Mouse (Mus musculus) yolk sac, embryonic 10.5 days (tissue): ENCODE measurements at regions not wholly inside any gene's neighbourhood (a gene's known extent, or its start where the extent isn't known, plus 50 kb on each side); places are given as distances from the start of the nearest gene placed in this dataset.
A peak's percentile ranks its signal among the peaks of the same experiment; 100 is the strongest.

Source experiments
- DNase-seq: peaks from one replicate; pipeline ENCODE4 v3.0.0-alpha.2; 2017; ENCODE audit warnings: low spot score

DNA sequence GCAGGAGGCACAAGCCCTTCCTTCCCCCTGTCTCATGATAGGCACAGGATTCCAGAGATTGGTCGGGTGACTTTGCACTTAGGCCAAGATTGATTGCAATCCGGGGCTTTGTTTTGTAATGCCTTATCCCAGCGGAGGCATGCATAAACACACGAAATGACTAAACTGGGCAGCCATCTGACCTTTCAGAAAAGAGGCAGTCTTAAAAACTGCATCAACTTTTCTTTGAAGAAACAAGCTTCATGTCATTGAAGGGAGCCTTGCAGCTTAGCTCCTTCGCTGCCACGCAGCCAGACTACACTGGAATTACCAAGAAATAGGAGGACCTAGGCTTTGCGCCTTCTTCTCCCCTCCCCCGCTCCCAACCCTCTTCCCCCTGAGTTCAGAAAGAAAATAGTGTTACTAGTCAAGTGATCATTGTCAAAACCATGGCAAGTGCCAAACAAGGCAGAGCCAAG, 67.7 kb upstream of the BC052040 start:
- DNase-seq, result peak; percentile 59

DNA sequence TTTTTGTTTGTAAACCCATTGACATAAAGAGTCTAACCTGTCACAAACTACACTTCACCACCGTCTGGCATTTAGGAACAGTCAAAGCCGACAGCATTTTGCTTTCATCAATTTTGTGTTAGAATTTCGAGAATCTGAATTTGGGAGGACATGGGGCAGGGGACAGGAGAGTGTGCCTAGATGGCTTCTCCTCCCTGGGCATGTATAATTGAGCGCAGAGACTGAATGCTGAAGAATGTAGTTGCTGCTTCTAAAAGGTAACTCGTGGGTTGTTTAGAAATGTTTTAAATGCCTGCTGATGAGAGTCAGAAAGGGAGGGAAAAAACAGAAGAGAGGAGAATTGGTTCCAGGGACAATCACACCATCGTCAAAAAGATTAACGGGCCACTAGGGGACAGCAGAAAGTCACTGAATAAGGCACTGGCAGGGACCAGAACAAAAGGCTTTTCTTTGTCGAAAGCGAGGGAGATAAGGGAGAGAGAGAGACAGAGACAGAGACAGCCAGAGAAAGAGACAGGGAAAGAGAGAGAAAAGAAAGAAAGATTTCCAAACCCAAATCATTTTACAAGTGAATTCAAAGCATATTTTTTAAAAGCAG, 66.6 kb upstream of the BC052040 start:
- DNase-seq, result peak; percentile 36

DNA sequence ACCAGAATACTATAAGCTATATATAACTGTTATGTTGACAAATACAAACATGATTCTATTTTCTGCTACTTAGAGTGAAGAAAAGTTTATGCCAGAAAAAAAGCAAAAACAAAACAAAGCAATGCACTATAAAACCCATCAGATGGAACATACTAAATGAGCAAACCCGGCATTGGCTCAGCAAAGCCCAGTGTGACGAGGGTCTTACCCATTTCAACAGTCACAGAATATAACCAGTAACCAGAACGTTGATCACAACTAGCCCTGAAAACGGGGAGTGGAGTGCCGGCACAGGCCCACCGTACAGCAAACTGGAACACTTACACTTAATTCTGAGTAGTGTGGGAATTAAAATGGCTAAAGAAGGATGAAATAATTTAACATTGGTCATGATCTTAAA, 66.0 kb upstream of the BC052040 start:
- DNase-seq, result no peak

GRCm38 (mm10) chr2:115516824-115517223, 64.7 kb upstream of the BC052040 start:
- DNase-seq, result no peak

GRCm38 (mm10) chr2:115519974-115520373, 61.5 kb upstream of the BC052040 start:
- DNase-seq, result no peak

GRCm38 (mm10) chr2:115520413-115521139, 60.9 kb upstream of the BC052040 start:
- peak; percentile 83 for DNase-seq

DNA sequence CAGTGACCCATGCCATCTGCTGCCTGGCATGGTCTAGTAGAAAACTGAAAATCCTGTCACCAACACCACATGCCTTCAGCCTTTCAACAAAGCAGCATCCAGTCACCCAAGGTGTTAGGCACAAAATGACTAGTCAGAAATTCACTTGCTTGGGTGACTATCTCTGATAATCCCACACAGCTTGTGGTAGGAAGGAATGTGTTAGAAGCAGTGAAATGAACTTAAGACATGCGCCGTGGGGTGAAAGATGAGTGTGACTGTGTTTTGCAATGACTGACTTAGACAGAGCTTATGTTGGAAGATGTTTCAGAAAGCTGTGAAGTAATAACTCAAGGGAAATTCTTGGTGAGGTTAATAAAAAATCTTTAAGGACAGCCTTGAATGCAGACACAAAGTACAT, 51.6 kb upstream of the BC052040 start:
- DNase-seq, result no peak
